Mouse (Mus musculus) embryonic facial prominence, embryonic 10.5 days (tissue): ENCODE data around the gene Usp34. TPM values are rescaled to one million over a fixed set of nuclear protein-coding genes. Genes with fewer than 3 reads are reported as not detected.

Experiments used
- DNase-seq: peaks from one replicate; pipeline ENCODE4 v3.0.0-alpha.2; 2017; ENCODE audit warnings: low spot score
- H3K27ac ChIP-seq: fragments of 300-500 bp; sonication (generic); replicated peaks from 2 replicates; pipeline ENCODE4 v1.5.1; 2016; ENCODE audit warnings: mild to moderate bottlenecking
- H3K27me3 ChIP-seq: fragments of 300-500 bp; sonication (generic); replicated peaks from 2 replicates; pipeline ENCODE4 v1.6.1; 2016; ENCODE audit warnings: low read depth, mild to moderate bottlenecking; ENCODE audit not compliant: poor library complexity, severe bottlenecking
- H3K36me3 ChIP-seq: fragments of 300-500 bp; sonication (generic); replicated peaks from 2 replicates; pipeline ENCODE4 v1.6.1; 2016; ENCODE audit warnings: mild to moderate bottlenecking, moderate library complexity
- H3K4me1 ChIP-seq: fragments of 300-500 bp; sonication (generic); 2 replicates; pipeline ENCODE4 v1.6.1; 2016
- H3K4me3 ChIP-seq: fragments of 300-500 bp; sonication (generic); 2 replicates; pipeline ENCODE4 v1.5.1; 2016; ENCODE audit warnings: mild to moderate bottlenecking, moderate library complexity
- H3K9me3 ChIP-seq: fragments of 300-500 bp; sonication (generic); 2 replicates; pipeline ENCODE4 v1.6.1; 2016; ENCODE audit warnings: mild to moderate bottlenecking
- WGBS: fragments of 180-500 bp; shearing (Covaris S2); methylation state at CpG from one replicate; pipeline ENCODE4 v1.1.7; 2016; 5-methylcytosine and 5-hydroxymethylcytosine counted together
- microRNA-seq: library from miRNA; unstranded; fragments of <30 nt; microRNA quantifications from one replicate; pipeline ENCODE4, GENCODE M21; 2017
- polyA plus RNA-seq: library from polyadenylated mRNA; unstranded; fragments of >200 nt; fragmentation: Nextera tagmentation; extraction: Ambion mirVana; gene quantifications from 2 replicates; pipeline ENCODE4 v1.2.1, GENCODE M21; 2016

The Usp34 gene
- polyA plus RNA-seq, 1 experiment from 2014 or later, result 26.6 TPM

DNA sequence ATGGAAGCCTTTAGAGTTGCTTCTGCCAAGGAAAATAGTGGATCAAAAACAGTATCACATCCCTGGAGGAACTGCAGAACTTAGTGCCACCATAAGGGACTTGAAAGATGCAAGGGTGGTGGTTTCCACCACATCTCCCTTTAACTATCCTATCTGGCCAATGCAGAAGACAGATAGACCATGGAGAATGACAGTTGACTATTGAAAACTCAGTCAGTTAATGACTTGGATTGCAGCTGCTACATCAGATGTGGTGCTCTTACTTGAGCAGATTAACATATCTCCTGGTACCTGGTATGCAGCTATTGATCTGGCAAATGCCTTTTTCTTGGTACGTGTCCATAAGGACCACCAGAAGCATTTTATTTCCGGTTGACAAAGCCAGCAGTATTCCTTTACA lies 230.8 kb downstream of the Usp34 start:
- DNase-seq, result no peak
- Histone ChIP-seq H3K9me3 (no peaks in the 10 kb centered on the region), H3K27ac (no peak overlapping the region), H3K36me3 (no peaks in the 10 kb centered on the region), H3K27me3 (no peaks in the 10 kb centered on the region), H3K4me3 (no peak overlapping the region), H3K4me1 (no peaks in the 10 kb centered on the region)
- 89% methylated on average over 2 of the region's 2 CpGs for WGBS

Small RNA genes lying within 50 kb of the gene (microRNA-seq; reads per million reads assigned to microRNA genes)
- gene Gm47279, result not detected

Other genes with a start within 250 kb of the Usp34 start
- 139 and 141 TPM in 2 replicates for gene Xpo1, start 50.9 kb upstream of the Usp34 start, polyA plus RNA-seq
- gene Ahsa2, start 191.1 kb downstream of the Usp34 start, polyA plus RNA-seq, result 138 and 147 TPM in 2 replicates
- gene 1700093K21Rik, start 214.3 kb downstream of the Usp34 start, polyA plus RNA-seq, result 0.19 TPM in 1 of 2 replicates, not detected in the other